24 mouse cellular contexts compared by ENCODE assay signal in the genomic region with DNA sequence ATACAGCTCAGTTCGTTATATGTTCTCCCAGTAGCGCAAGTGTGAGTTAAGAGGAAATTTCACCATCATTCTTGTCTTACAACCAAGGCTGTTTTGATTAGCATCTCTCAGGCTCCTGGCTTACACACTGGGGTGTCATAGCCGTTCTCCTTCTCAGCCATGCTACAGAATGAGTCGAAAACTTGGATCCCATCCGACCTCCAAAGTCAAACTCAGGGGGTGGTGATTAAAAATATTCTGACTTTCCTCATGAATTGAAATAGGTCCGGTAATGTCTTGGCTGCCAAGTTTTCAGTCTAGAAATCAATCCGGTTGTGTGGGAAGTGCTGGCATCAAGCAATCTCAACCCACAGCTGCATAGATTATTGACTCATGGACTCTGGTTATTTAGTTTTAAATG. TPM values are rescaled to one million over a fixed set of nuclear protein-coding genes. Genes with fewer than 3 reads are reported as not detected.
DNase-seq lines count a peak whose midpoint lies in the region; ATAC-seq and TF ChIP-seq lines count a peak whose summit lies in the region.
"Had no signal": no experiment of that assay in that cellular context is flagged by ENCODE, and none has a peak within 500 bp of the region (broad histone marks: within the 10 kb centered on the region; RNA-seq: fewer than 3 reads in every experiment).

No protein-coding gene starts in this region.

- no peaks in the 10 kb centered on the region for H3K36me3 ChIP-seq in liver, postnatal 0 days (replicated peaks; ENCODE audit: insufficient read depth, low read length)
- H3K36me3 ChIP-seq: embryonic facial prominence, embryonic 10.5 days; forebrain, embryonic 12.5 days; heart, embryonic 12.5 days; hindbrain, embryonic 10.5 days had no signal

- ATAC-seq in liver, postnatal 0 days = no peak
- ATAC-seq: forebrain, embryonic 16.5 days had no signal

- no peaks in the 10 kb centered on the region for H3K27me3 ChIP-seq in liver, postnatal 0 days (ENCODE audit: insufficient read depth, low read length)
- H3K27me3 ChIP-seq: CH12.LX; forebrain, embryonic 12.5 days; heart, embryonic 12.5 days had no signal

- WGBS in liver, postnatal 0 days (ENCODE audit: insufficient replicate concordance) = 78% methylated on average over 7 of the region's 7 CpGs

- no peak overlapping the region for H3K27ac ChIP-seq in liver, postnatal 0 days (ENCODE audit: low read depth)
- H3K27ac ChIP-seq: embryonic facial prominence, embryonic 10.5 days; forebrain, embryonic 12.5 days; hindbrain, embryonic 10.5 days; hindbrain, embryonic 14.5 days had no signal

- no peak overlapping the region for H3K4me2 ChIP-seq in liver, postnatal 0 days (ENCODE audit: low read depth, low read length)
- H3K4me2 ChIP-seq: forebrain, embryonic 12.5 days; heart, embryonic 12.5 days; hindbrain, embryonic 14.5 days had no signal

- TF ChIP-seq CTCF in liver, postnatal 0 days (IDR thresholded peaks at IDR 0.05; ENCODE audit: low read depth) = no peak

- H3K4me1 ChIP-seq in liver, postnatal 0 days (ENCODE audit: insufficient read depth) = no peaks in the 10 kb centered on the region
- H3K4me1 ChIP-seq: embryonic facial prominence, embryonic 10.5 days; forebrain, embryonic 12.5 days; heart, embryonic 12.5 days; hindbrain, embryonic 10.5 days had no signal

- DNase-seq in layer of hippocampus, adult 11-12 months (ENCODE audit: low spot score) = peak; percentile 6
- no peak for DNase-seq in layer of hippocampus, postnatal 25 days (ENCODE audit: extremely low spot score in 1 of 2, low spot score in 1 of 2)
- peak; percentile 9 to 13 for DNase-seq in right cerebral cortex, adult 2 months (ENCODE audit: low spot score in 2 of 2)
- no peak for DNase-seq in right cerebral cortex, postnatal 14 days
- DNase-seq in fat pad, adult 2 months (ENCODE audit: extremely low read depth, low read depth, low spot score) = peak; percentile 25
- DNase-seq in telencephalon, adult 2 months (ENCODE audit: low read depth, low spot score) = peak; percentile 75
- no peak for DNase-seq in liver, postnatal 0 days
- DNase-seq: adrenal gland, adult 2 months; adrenal gland, postnatal 25 days; cerebellum, adult 2 months; cerebellum, postnatal 10 days; gastrocnemius, postnatal 10 days had no signal

- H3K9ac ChIP-seq in liver, postnatal 0 days (replicated peaks) = no peak overlapping the region
- H3K9ac ChIP-seq: forebrain, embryonic 12.5 days; heart, embryonic 12.5 days; hindbrain, embryonic 14.5 days had no signal

- H3K4me3 ChIP-seq in liver, postnatal 0 days (ENCODE audit: low read depth, low read length) = no peak overlapping the region
- H3K4me3 ChIP-seq: embryonic facial prominence, embryonic 10.5 days; erythroblast, embryonic 14.5 days; forebrain, embryonic 12.5 days; heart, embryonic 12.5 days; hindbrain, embryonic 10.5 days had no signal

- TF ChIP-seq EP300 in liver, postnatal 0 days (IDR thresholded peaks at IDR 0.05; ENCODE audit: low read depth) = no peak

- no peaks in the 10 kb centered on the region for H3K9me3 ChIP-seq in liver, postnatal 0 days (ENCODE audit: low read length)
- H3K9me3 ChIP-seq: embryonic facial prominence, embryonic 10.5 days; forebrain, embryonic 12.5 days; heart, embryonic 12.5 days; hindbrain, embryonic 10.5 days had no signal

RNA-seq across cellular contexts. Expression of a gene that starts 2.3 kb away (rescaled TPM):
- total RNA-seq in layer of hippocampus, postnatal 25 days (2021) = not detected
- not detected in 2 replicates for polyA plus RNA-seq in liver, postnatal 0 days (2015; fragmentation: Nextera tagmentation; extraction: Ambion mirVana)
- total RNA-seq: adrenal gland, adult 2 months; adrenal gland, postnatal 25 days; CH12.LX; gastrocnemius, postnatal 10 days; gastrocnemius, postnatal 4 days; heart, adult 8-10 months; heart, postnatal 25 days had no signal
- polyA plus RNA-seq: adrenal gland, adult 2 months; cerebellum, adult 2 months; embryonic facial prominence, embryonic 10.5 days; embryonic facial prominence, embryonic 14.5 days; erythroblast, embryonic 14.5 days; forebrain, embryonic 16.5 days; heart, embryonic 12.5 days; hindbrain, embryonic 10.5 days; hindbrain, embryonic 14.5 days had no signal

RNA-seq across cellular contexts. Expression of a gene that starts 25.3 kb away (rescaled TPM):
- total RNA-seq in layer of hippocampus, postnatal 25 days (2021) = 1 to 10 TPM; 7.5 to 9.0 TPM
- 10.3 and 11.4 TPM in 2 replicates for polyA plus RNA-seq in liver, postnatal 0 days (2015; fragmentation: Nextera tagmentation; extraction: Ambion mirVana)

Comparison
In these comparisons a context has a peak if more than half of its experiments do, and no peak if none do; other contexts are left out.
1. DNase-seq: peak in layer of hippocampus, adult 11-12 months (single experiment), right cerebral cortex, adult 2 months (2 of 2), fat pad, adult 2 months (single experiment) and telencephalon, adult 2 months (single experiment); none in layer of hippocampus, postnatal 25 days (0 of 2), right cerebral cortex, postnatal 14 days (single experiment) and liver, postnatal 0 days (single experiment).